Mouse (Mus musculus) liver, postnatal 0 days (tissue): Measurements from ENCODE around the gene Zfp36. TPM values are rescaled to one million over a fixed set of nuclear protein-coding genes. Genes with fewer than 3 reads are reported as not detected.

Source experiments
- ATAC-seq: fragments of 200-750 bp; cut with Nextera tagmentation; 2 replicates; pipeline ENCODE4 v1.8.0; 2017; ENCODE audit warnings: mild to moderate bottlenecking, moderate library complexity
- DNase-seq: peaks from one replicate; pipeline ENCODE4 v3.0.0-alpha.2; 2016
- H3K27ac ChIP-seq: fragments of 300-500 bp; sonication (generic); 2 replicates; pipeline ENCODE4 v1.5.1; 2014; ENCODE audit warnings: antibody characterized with exemption, moderate library complexity, mild to moderate bottlenecking, low read depth
- H3K27me3 ChIP-seq: fragments of 300-500 bp; sonication (generic); 2 replicates; pipeline ENCODE4 v1.6.1; 2014; ENCODE audit warnings: low read length, control low read depth, mixed read lengths; ENCODE audit not compliant: insufficient read depth
- H3K36me3 ChIP-seq: fragments of 300-500 bp; sonication (generic); replicated peaks from 2 replicates; pipeline ENCODE4 v1.6.1; 2014; ENCODE audit warnings: mild to moderate bottlenecking, control low read depth, low read length, moderate library complexity, mixed read lengths; ENCODE audit not compliant: insufficient read depth
- H3K4me1 ChIP-seq: fragments of 300-500 bp; sonication (generic); 2 replicates; pipeline ENCODE4 v1.6.1; 2014; ENCODE audit warnings: antibody characterized with exemption, mild to moderate bottlenecking, control low read depth; ENCODE audit not compliant: insufficient read depth
- H3K4me2 ChIP-seq: fragments of 300-500 bp; sonication (generic); 2 replicates; pipeline ENCODE4 v1.6.1; 2014; ENCODE audit warnings: low read depth, mild to moderate bottlenecking, low read length, moderate library complexity, mixed read lengths
- H3K4me3 ChIP-seq: fragments of 300-500 bp; sonication (generic); 2 replicates; pipeline ENCODE4 v1.5.1; 2014; ENCODE audit warnings: low read depth, low read length
- H3K9ac ChIP-seq: fragments of 300-500 bp; sonication (generic); replicated peaks from 2 replicates; pipeline ENCODE4 v1.6.1; 2014; ENCODE audit warnings: mild to moderate bottlenecking, moderate library complexity
- H3K9me3 ChIP-seq: fragments of 300-500 bp; sonication (generic); 2 replicates; pipeline ENCODE4 v1.6.1; 2016; ENCODE audit warnings: mild to moderate bottlenecking, control low read depth, low read length, mixed read lengths
- CTCF ChIP-seq: sonication (generic); IDR thresholded peaks from 2 replicates; pipeline ENCODE4 v1.5.1; 2016; ENCODE audit warnings: antibody characterized with exemption, low read depth
- EP300 ChIP-seq: IDR thresholded peaks from 2 replicates; pipeline ENCODE4 v1.6.1; 2016; ENCODE audit warnings: antibody characterized with exemption, low read depth, mild to moderate bottlenecking
- WGBS: fragments of 180-500 bp; shearing (Covaris S2); extraction: QIAGEN DNeasy Blood & Tissue Kit; methylation state at CpG from one replicate; pipeline ENCODE4 v1.1.7; 2014; ENCODE audit not compliant: insufficient replicate concordance; 5-methylcytosine and 5-hydroxymethylcytosine counted together
- polyA plus RNA-seq: library from polyadenylated mRNA; unstranded; fragments of >200 nt; fragmentation: Nextera tagmentation; extraction: Ambion mirVana; gene quantifications from 2 replicates; pipeline ENCODE4 v1.2.1, GENCODE M21; 2015

The Zfp36 gene
- polyA plus RNA-seq, 1 experiment from 2014 or later: 21.1 TPM

DNA sequence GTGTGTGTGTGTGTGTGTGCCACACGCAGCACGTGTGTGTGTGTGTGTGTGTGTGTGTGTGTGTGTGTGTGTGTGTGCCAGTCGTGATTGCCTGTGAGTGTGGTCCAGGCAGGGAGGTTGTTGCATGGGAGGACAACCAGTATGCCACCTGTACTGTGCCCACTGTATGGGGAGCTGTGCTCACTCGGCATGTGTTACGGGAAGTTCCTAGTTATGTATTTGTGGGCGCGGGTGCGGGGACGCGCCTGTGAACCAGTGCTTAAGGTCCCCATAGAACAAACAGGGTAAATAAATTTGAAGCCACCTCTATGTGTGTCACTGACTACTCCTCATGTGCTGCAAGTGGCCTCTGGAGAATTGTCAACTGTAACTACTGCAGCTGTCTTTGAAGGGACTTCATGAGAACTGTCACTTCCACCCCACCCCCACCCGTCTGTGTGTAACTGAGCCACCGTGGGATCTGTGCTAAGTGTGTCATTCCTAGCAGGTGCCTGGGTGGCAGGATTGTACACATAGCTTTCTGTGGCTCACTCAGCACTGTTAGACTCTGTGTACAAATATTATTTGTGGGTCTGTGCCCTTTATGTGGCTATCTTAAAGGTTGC is 2.4 kb upstream of the Zfp36 start:
- DNase-seq: peak; percentile 70
- Histone ChIP-seq H3K9me3 (no peaks in the 10 kb centered on the region), H3K36me3 (peaks cover 8% of the 10 kb centered on the region), H3K9ac (peak overlapping the region; percentile 77), H3K4me2 (peak overlapping the region; percentile 80), H3K27ac (peak overlapping the region; percentile 100), H3K27me3 (no peaks in the 10 kb centered on the region), H3K4me3 (peak overlapping the region; percentile 48), H3K4me1 (peaks cover 70% of the 10 kb centered on the region)
- TF ChIP-seq CTCF (no peak), EP300 (no peak)
- ATAC-seq: peak; percentile 5
- whole genome bisulfite sequencing: 6% methylated on average over 11 of the region's 12 CpGs

DNA sequence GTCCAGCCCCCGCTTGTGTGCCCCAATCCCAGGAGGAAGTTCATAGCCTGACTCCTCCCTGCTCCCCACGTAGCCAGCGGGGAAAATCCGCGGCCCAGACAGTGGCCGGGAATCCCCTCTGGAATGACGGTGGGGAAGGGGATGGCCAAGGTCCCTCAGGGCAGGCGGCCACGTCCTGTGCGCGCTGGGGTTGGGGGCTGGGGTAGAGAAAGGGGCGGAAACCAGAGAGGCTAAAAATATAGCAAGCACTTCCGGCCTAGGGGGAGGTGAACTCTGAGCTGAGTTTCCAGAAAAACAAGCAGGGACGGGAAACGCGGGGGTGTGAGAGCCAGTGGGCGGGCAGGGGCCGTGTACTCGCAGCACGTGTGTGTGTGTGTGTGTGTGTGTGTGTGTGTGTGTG is 1.9 kb upstream of the Zfp36 start:
- no peaks in the 10 kb centered on the region for H3K9me3 ChIP-seq
- peak overlapping the region; percentile 80 for H3K4me2 ChIP-seq
- H3K36me3 ChIP-seq: peaks cover 13% of the 10 kb centered on the region
- no peaks in the 10 kb centered on the region for H3K27me3 ChIP-seq
- H3K4me3 ChIP-seq: peak overlapping the region; percentile 48
- ATAC-seq (peak; percentile 26), DNase-seq (peak; percentile 88)
- peaks cover 70% of the 10 kb centered on the region for H3K4me1 ChIP-seq
- under 1% methylated on average over 17 of the region's 20 CpGs for WGBS
- no peak for TF ChIP-seq CTCF
- peak; percentile 79 for TF ChIP-seq EP300
- peak overlapping the region; percentile 100 for H3K27ac ChIP-seq
- H3K9ac ChIP-seq: peak overlapping the region; percentile 77

DNA sequence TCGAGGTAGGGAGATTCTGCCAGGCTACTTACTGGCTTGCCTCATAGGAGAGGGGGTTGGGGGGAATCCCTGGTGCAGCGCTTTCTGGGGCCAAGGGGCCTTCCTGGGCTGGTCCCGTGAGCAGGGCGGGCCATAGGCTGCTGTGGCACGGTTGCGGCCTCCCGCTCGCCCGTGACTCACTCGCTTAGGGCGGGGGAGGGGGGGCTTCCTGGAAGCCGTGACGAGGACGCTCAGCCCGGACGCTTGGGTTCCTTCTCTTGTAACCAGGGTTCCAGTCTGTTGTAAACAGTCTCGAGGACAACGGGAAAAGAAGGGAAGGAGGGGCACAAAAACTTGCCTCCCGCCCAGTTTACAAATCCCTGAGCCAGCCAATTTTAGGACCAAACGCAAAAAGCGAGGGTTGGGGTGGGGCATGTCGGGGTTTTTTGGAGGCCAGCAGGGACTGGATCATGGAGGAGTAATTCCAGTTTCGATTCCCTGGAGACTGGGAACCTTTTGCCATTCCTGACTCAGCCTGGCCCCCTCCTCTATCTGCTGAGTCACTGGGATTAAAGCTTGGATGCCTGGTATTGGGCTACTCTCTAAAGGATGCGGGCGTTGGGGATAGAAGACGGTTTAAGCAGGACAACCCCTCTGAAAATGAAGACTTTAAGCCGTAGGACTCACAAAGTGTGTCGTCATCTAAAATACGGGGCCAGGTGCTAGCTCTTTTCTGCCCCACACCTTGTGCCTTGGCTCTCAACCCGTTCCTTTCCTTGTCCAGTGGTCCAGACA is 1.2 kb upstream of the Zfp36 start:
- Histone ChIP-seq H3K36me3 (peaks cover 14% of the 10 kb centered on the region), H3K4me1 (peaks cover 72% of the 10 kb centered on the region), H3K9ac (peak overlapping the region; percentile 77), H3K27ac (peak overlapping the region; percentile 100), H3K4me3 (peak overlapping the region; percentile 48), H3K4me2 (peak overlapping the region; percentile 80), H3K27me3 (no peaks in the 10 kb centered on the region), H3K9me3 (no peaks in the 10 kb centered on the region)
- DNase-seq: peak; percentile 91
- 3% methylated on average over 30 of the region's 30 CpGs for WGBS
- TF ChIP-seq EP300: peak; percentile 93
- no peak for TF ChIP-seq CTCF
- peak; percentile 24 for ATAC-seq

DNA sequence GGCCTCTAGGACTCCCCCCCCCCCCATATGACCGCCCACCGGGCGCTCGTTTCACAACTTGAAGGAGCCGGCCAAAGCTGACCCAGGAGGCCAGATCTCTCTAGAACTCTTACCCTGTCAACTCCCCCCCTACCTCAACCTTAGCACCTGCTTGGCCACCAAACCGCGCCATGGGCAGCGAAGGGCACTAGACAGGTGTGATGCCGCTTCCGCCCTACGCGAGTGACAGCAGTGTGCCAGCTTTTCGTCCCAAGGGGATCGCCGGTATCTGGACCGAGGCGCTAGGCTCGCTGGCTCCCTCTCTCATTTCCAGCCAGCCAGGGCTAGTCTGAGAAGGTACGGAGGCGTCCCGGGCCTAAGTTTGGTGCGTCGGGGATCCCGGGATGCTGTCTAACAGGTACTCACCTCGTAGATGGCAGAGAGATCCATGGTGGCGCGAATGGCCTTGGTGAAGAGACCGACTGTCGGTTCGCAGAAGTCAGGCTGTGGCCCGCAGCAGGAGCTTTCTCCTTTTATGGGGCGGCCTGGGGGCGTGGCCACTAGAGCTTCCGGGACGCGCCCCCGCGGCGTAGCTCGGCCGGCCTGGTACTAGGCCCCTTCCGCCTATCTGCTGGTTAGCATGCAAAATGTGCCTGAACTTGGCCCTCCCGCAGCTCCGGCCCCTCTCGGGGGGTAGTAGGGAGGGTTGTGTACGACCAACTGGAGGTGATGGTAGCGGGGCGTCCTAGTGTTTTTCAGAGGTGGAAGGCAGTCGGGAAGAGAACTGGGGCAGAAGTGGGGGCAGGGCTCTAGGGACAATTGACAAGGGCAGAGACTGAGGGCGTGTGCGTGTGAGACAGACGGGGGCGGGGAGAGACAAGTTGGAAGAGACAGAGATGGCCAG is 1.0 kb downstream of the Zfp36 start:
- H3K9me3 ChIP-seq: no peaks in the 10 kb centered on the region
- H3K4me2 ChIP-seq: peak overlapping the region; percentile 80
- H3K27ac ChIP-seq: peak overlapping the region; percentile 100
- peak overlapping the region; percentile 69 for H3K4me3 ChIP-seq
- H3K4me1 ChIP-seq: peaks cover 69% of the 10 kb centered on the region
- H3K27me3 ChIP-seq: no peaks in the 10 kb centered on the region
- peak overlapping the region; percentile 90 for H3K9ac ChIP-seq
- peaks cover 14% of the 10 kb centered on the region for H3K36me3 ChIP-seq
- 1% methylated on average over 53 of the region's 53 CpGs for WGBS
- 0 out of 2 replicates have a peak, but pooled peaks have one; percentile 11 for TF ChIP-seq CTCF
- TF ChIP-seq EP300: peak; percentile 84
- ATAC-seq (peak; percentile 44), DNase-seq (peak; percentile 97)

DNA sequence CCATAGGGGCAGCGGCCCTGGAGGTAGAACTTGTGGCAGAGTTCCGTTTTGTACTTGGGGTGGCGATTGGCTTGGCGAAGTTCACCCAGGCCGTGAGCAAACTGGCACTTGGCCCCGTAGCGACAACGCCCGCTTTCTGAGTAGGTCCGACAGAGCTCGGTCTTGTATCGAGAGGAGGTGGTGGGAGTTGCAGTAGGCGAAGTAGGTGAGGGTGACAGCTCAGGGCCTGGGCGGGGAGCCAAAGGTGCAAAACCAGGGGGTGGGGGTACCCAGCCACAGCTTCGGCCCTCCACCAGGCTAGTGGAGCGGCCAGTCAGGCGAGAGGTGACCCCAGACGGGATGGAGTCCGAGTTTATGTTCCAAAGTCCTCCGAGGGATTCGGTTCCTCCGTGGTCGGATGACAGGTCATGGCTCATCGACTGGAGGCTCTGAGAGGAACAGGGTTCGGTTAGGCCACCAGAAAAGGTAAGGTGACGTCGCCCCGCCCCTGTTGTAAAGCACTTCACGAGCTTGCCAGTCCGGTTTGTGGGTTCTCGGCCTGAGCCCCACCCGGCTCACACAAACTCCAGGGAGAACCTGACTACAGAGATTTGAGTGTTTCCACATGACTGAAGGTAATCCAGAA is 1.9 kb downstream of the Zfp36 start:
- Histone ChIP-seq H3K4me1 (peaks cover 65% of the 10 kb centered on the region), H3K9me3 (no peaks in the 10 kb centered on the region), H3K4me3 (peak overlapping the region; percentile 69), H3K27me3 (no peaks in the 10 kb centered on the region), H3K4me2 (peak overlapping the region; percentile 80), H3K36me3 (peaks cover 14% of the 10 kb centered on the region), H3K9ac (peak overlapping the region; percentile 90), H3K27ac (peak overlapping the region; percentile 100)
- TF ChIP-seq CTCF: no peak
- TF ChIP-seq EP300: no peak
- DNase-seq: peak; percentile 75
- 16% methylated on average over 32 of the region's 32 CpGs for WGBS
- no peak for ATAC-seq
